ENCODE assay signal across 19 mouse cellular contexts in the genomic region with DNA sequence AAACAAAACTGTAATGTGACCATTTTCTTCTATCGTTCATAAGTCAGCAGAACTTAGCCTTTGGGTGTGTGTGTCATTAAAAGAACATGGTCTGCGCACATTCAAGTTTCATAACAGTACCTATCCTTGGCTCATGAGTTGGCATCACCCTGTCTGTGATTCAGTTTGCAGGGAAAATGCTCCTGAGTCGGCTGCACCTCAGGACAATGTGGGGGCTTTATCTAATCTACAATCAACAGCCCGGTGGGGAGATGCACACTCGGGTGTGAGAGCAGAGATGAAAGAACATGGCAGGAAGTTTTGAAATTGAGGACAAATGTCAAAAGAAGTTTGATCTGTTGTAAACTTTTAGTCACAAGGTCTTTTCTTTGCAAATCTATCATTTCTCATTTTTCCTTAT.
"Had no signal": no experiment of that assay in that cellular context is flagged by ENCODE, and none has a peak within 500 bp of the region (broad histone marks: within the 10 kb centered on the region; RNA-seq: fewer than 3 reads in every experiment).

No protein-coding gene starts in this region.

- H3K9ac ChIP-seq: limb, embryonic 13.5 days; liver, embryonic 13.5 days; liver, postnatal 0 days; lung, embryonic 14.5 days; stomach, embryonic 15.5 days had no signal

- H3K27ac ChIP-seq: limb, embryonic 10.5 days; limb, embryonic 13.5 days; liver, embryonic 13.5 days; macrophage; stomach, embryonic 15.5 days had no signal

- H3K4me2 ChIP-seq: limb, embryonic 13.5 days; liver, embryonic 13.5 days; lung, embryonic 14.5 days; midbrain, embryonic 11.5 days; stomach, embryonic 15.5 days had no signal

- ATAC-seq: inflammation-experienced regulatory T-cells, adult 6 months; intestine, embryonic 16.5 days; liver, postnatal 0 days; lung, postnatal 0 days had no signal

- H3K36me3 ChIP-seq: limb, embryonic 10.5 days; limb, embryonic 13.5 days; liver, embryonic 13.5 days; stomach, embryonic 15.5 days had no signal

- DNase-seq: kidney, adult 18-20 months; kidney, adult 9 months; kidney, postnatal 14 days; kidney, postnatal 4 days; liver, embryonic 13.5 days; liver, postnatal 0 days; lung, embryonic 14.5 days; midbrain, embryonic 14.5 days; right cerebral cortex, postnatal 14 days; spleen, adult 18-20 months had no signal

- H3K27me3 ChIP-seq: limb, embryonic 13.5 days; liver, embryonic 13.5 days; megakaryocyte, embryonic 14.5 days; stomach, embryonic 15.5 days had no signal

- H3K4me1 ChIP-seq: limb, embryonic 10.5 days; stomach, embryonic 15.5 days had no signal

- H3K4me3 ChIP-seq: limb, embryonic 10.5 days; limb, embryonic 13.5 days; liver, embryonic 13.5 days; megakaryocyte, embryonic 14.5 days; stomach, embryonic 15.5 days had no signal

- H3K9me3 ChIP-seq: limb, embryonic 10.5 days; limb, embryonic 13.5 days; liver, embryonic 13.5 days; megakaryocyte, embryonic 14.5 days; stomach, embryonic 15.5 days had no signal
